Mouse (Mus musculus) urinary bladder, postnatal 14 days (tissue): Measurements from ENCODE around the gene Atrn.
A peak's percentile ranks its signal among the peaks of the same experiment; 100 is the strongest.

Source experiments
- DNase-seq: peaks from one replicate; pipeline ENCODE4 v3.0.0; 2021; ENCODE audit warnings: low spot score

The Atrn gene

DNA sequence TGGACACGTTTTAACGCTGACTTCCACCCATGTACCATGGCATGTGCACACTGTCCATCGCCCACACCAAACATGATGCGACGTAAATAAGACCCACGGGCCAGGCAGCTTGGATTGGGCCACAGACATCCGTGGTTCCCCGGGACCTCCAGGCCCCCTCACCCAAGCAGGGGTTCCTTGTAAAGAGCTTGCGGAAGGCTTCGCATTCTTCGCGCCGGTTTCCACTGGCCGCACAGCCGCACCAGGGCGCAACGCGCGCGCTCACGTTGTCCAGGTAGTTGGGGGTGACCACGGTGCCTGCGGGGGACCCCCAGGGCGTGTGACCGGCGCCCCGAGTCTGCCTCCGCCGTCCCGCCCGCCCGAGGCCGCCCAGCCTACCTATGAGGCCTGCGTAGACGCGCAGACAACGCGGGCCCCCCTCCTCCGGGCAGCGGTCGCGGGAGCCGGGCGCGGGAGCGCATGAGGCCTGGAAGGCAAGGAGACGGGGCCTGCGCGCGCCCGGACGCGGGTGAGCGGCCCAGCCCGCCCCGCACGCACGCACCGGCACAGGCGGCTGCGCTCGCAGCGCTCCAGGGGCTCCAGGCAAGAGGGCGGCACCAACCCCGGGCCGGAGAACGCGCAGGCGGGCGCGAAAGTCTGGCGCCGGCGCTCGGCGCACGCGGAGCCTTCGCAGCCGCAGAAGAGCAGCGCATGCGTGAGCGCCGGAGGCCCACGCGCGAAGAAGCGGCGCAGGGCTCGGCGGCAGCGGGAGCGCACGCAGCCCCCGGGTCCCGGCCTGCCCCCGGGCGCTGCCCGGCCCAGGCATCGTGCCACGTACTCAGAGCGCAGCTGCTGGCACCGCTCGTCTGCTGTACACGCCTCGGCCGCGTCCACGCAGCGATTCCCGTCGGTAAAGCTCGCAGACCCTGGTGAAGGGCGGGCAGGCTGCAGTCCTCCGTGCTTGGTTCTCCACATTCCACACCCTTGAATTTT is 134.8 kb downstream of the Atrn start:
- DNase-seq, result no peak

DNA sequence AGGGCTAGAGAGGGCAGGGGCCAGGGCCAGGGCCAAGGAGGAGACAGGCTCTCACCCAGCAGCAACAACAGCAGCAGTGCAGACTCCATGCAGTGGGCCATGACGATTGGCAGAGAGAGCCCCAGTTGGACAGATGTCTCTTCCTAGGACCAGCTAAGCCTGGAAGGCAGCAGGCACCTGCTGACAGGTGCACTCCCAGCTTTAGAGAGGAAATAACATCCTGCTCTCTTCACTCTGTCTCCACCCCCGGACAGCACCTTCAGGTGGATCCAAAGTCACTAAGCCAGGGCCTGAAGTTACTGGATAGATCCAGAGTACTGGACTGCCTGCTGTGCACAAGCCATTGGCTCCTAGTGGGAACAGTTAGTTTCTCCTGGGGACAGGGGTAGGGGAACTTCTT is 136.7 kb downstream of the Atrn start, which contains the start of gene Gfra4:
Gfra4 (minus strand) TSS at position 101 of the 400 bp plus-strand sequence.
- DNase-seq, result no peak

DNA sequence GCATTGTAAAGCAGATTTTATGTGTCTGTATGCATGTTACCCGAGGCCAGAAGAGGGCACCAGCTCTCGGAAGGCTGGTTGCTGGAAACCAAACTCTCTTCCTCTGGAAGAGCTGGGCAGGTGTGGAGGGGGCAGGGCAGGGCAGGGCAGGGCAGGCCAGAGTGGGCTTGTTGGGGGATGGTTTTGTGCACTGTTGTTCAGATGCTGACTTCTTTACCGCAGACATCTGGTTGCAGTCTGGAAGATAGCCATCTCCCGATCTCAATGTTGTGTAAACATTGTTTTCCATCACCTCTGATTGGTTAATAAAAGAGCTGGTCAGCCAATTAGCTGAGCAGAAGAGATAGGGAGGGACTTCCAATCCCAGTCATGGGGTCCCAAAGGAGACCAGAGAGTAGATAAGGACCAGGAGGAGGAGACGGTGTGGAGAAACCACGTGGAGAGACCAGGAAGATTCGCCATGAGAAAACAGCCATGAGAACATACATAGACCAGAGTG is 138.1 kb downstream of the Atrn start:
- DNase-seq, result no peak

DNA sequence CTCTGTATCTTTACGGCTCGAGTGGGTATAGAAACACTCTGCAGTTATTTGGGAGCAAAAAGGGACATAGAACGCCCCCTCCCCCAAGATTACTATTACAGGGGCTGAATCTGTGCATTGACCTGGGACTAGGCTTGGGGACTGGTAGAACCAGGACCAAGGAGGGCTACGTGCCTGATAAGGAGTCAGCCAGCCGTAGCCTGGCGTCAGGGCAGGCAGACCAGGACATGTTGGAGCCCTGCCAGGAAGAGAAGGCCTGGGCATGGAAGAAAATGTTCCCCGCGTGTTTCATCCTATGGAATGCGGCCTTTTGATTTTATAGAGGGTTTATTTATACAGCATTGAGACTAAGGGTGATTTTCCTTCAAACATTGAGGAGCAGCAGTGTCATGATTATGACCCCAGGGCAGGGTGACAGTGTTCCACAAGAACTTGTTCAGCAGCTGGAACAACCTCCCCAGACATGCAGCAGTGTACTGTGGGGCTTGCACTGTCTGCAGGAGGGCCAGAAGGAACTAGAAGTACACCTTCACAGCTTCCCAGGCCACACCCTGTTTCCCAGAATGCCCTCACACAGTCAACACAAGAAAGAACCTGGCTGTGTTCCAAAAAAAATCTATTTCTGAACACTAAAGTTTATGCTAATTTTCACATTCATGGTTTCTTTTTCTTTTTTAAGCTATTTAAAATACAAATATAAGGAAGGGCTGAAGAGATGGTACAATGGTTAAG is 138.9 kb downstream of the Atrn start:
- peak; percentile 40 for DNase-seq

DNA sequence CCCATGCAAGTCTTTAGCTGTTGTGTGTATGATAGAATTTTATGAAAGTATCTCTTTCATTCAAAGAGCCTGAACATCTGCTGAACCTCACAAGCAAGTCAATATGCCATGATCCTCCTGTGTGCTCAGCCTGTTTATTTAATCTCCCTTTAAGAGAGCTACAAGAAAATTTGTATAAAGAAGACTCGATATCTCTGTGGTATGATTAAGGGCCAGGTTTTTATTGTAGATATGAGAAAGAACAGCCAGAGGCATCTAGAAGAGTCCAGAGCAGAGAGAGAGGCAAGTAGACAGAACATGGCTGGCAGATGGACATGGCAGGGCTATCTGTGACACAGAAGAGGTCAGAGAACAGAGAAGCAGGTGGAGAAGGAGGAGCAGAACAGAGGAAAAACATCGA is 139.7 kb downstream of the Atrn start:
- no peak for DNase-seq

DNA sequence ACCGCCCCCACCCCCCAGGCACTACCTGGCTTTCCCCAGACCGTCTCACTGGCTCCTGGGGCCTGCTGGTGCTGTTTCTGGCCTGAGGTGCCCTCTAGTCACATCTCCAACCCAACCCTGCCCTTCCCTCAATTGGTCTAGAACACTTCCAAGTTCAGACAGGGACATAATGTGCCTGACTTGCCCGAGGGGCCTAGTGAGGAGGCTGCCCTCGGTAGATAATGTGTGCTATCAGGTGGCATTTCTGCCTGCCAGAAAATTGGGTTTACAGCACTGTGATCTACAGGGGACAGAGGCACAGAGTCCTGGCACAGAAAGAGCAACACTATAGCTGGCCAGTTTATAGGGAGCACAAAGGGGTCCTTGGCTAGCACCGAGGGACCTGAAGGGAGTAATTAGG is 145.7 kb downstream of the Atrn start:
- no peak for DNase-seq

DNA sequence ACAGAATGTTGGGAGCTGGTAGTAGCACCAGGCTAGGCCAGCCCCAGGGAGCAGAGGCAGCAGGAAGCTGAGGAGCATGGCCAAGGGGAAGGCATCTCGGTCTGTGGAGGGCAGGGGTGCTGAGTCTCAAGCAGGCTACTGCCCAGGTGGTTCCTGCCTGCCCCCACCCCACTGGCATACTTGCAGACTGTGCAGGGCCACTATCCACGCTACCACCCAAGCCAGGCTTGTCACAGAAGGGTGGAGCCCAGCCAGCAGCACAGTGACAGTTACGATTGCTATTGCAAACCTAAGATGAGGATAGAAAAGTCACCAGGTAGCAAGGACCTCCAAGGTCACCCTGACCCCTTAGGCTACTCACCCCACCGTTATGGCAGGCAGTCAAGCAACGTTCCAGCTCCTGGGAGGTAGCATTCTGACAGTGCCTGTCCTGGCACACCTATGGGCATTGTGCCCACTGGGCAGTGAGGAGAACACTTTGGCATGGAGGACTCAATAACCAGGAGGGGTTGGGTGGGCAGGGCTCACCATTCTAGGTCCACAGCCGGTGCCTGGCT is 146.6 kb downstream of the Atrn start:
- no peak for DNase-seq

DNA sequence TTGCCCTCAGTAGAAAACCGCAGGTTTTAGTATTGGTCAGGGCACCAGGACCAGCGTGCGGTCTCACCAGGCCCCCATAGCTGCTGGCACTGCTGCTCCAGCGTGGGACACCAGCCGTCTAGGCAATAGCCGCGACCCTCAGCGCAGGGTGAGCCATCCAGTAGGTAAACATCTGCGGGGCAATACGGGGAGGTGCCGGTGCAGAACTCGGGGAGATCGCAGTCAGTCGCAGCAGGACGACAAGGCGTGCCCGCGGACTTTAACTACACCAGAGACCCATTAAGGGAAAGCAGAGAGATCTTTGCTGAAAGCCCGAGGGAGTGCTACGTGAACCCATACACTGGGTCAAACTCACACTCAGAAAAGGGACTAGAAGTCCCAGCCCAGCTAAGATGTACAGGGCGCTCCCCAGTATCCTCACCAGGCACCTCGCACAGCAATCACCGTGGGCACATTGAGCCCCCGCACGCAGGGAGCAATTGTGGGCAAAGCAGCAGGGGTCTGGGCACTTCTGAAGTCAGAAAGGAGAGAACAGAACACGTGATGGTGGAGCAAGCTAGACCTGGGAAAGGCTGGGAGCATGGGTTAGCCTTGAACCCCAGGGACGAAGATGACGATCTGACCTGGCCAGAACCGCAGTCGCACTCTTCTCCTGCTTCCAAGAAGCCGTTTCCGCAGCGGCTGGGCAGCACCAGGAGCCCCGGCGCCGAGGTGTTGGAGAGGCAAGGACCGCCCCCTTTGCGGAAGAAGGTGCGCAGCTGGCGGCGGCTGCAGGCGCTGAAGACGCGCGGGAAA is 147.8 kb downstream of the Atrn start:
- DNase-seq, result no peak

DNA sequence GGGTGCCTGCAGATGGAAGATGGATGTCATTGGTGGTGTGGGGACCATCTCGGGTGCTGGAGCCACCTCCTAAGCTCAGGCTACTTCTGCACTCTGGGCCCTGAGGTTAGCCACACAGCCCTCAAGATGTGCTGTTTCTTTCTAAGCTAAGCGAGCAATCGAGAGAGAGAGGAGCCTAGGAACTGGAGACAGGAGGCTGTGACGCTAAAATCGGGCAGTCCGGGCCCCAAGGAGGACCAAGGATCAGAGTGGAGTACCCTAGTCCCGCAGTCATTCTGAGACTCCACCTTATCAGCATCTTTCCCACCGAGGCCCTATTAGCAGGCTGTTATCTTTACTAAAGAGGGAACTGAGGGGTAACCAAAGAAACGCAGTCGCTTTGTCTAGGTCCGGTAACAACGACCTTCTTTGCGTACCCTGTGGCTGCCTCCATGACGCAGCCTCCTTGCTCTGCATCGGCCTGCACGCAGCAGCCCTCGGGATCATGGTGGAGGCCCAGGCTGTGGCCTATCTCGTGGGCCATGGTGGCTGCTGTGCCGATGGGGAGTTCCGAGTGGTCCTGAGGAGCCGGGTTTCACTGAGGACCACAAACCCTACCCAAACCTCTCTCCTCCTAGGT is 148.5 kb downstream of the Atrn start:
- no peak for DNase-seq

DNA sequence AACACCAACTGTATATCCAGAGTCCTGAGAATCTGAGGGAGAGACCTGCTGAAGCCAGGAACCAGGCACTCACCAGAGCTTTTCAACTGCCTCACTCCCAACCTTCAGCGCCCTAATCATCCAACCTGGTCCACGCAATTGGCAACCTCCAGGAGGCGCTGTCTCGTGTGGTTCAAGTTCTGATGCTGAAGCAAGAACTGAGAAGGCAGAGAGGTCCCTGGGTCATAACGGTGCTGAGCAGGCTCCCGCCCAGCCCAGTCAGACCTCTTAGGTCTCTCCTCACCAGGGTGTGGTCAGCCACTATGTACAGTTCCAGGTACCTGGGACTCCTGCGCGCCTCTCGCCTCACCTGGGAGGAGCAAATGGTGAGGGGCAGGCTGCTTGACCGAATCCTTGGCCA is 149.3 kb downstream of the Atrn start:
- peak; percentile 57 for DNase-seq

DNA sequence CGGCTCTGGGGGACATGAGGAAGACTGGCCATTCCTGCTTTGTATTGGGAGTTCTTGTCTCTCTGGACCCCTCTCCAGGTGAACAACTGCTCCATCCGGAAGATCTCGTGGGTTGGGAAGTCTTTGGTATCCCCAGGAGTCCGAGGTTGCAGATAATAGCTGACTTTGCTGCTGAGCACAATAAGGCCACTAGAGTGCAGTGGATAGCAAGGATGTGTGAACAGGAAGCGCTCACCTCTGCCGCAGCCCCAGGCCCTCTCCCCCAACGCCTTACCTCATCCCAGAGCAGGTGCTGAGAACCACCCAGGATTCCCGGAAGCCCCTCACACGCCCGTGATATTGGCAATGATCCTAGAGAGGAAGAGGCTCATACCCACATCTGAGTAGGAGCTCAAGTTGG is 149.9 kb downstream of the Atrn start:
- no peak for DNase-seq

DNA sequence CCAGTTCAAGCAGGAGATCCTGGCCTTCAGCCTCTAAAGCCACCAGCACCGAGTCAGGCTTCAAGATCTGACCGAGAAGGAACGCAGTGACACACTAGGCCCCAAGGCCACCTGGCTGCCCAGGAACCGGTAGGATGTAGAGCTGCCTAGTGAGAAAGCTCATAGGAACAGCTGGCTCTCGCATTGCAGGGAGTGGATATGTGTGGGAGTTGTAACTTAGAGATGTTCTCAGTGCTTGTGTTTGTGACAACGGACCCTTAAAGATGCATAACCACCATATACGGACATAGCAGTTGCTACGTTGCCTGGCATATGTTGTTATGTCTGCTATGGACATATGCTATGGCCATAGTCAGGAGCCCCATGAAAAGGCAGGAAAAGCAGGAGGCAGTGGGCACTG is 152.4 kb downstream of the Atrn start:
- no peak for DNase-seq

DNA sequence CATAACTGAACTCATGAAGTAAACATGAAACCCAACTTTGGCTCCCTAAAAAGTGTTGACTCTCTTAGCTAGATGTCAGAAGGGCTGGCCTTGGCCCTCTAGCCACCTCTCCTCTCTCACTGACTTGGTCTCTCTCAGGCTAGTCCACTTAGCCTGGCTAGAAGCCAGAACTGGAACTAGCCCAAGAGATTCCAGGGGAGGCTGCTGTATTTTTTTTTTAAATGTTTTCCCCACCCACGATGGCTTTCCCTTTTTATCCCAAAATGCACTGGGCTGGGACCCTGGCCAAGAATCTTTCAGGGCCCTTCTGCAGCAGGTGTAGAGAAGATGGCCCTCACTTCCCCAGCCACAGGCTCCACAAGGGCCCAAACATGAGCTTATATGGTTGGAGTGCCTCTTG is 153.1 kb downstream of the Atrn start:
- DNase-seq, result peak; percentile 83

DNA sequence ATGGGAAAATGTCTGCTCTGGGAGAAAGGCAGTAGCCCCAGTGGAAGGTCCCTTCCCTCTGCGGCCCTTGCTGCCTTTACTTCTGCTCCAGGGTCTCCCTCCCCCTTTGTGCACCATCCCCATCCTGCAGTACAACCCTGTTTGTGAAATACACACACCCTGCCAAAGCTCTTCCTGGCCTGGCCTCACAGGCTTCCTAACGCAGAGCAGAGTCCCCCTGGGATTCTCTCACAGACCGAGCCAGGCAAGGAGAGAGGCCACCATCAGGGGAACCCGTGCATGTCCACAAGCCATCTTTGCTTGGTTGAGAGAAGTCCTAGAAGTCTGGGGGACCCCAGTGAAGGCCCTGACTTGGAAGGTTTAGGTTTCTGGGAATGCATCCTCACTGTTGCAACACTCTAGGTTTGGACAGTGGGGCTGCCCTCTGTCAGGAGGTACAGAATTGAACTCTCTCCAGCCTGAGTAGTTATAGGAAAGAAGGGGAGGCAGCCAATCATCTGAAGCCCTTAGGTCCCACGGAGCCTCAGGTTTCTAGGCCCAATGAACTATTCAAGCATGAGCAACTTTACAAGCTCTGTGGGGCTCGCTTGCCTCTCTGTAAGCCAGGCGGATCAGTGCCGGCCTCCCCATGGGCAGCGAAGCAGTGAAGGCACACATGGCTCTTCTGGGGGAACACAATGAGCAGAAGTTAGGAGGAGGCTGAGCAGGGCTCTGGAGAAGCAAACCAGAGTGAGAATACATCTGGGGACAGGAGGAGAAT is 153.7 kb downstream of the Atrn start:
- no peak for DNase-seq

DNA sequence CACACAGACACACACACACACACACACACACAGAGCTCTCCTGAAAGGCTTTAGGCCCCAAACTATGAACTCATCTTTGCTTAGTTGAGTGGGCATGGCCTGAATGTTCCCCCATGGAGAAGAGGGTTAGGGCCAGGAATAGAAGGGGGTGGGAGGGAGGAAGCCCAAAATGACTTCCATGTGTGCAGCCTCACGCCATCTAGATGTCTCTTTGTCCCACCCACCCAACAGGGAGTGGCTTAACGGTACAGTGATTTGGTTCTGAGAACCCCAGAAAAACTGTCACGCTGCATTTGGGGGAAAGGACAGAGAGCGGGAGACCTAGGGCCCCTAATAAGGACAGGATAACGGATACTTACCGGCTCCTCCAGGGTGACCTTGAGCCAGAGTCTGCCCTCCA is 154.5 kb downstream of the Atrn start:
- no peak for DNase-seq

DNA sequence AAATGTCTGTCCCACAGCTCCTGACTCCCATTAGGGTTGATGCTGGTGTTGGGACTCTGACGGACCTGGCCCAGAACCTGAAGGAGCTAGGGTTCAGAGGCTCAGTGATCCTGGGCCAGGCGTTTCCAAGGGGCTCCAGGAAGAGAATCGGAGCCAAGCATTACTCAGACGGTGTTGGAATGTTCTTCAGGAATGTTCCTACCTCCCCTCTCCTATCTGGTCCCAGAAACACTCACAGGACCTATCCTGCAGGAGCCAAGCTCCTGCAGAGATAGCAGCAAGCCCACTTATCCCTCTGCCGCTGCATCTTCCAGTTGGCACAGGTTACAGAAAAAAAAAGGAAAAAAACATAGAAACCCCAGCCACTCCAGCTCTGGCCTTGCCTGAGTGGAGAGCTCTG is 155.3 kb downstream of the Atrn start:
- no peak for DNase-seq

DNA sequence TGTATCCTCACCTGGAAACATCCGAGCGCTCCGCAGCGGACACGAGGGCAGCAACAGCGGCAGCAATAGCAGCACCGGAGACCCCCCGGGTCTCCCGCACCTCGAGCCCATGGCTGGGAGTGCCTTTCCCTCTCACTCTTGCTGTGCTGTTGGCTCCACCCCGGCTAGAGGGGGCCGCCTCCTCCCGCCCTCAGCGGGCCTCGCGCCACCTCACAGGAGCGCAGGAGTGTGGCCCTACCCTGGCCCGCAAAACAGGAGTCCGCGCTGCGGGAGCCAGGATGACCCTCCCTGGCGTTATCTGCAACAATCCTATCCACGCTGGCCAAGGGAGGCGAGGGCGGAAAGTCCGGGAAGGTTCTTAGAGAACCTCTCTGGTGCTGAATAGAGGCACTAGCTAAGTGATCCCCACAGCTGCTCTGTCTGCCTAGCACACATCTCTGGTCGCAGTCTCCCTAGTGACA is 157.1 kb downstream of the Atrn start, which contains the start of gene Adam33:
Adam33 (minus strand) TSS at position 411 of the 461 bp plus-strand sequence.
- DNase-seq, result peak; percentile 55

DNA sequence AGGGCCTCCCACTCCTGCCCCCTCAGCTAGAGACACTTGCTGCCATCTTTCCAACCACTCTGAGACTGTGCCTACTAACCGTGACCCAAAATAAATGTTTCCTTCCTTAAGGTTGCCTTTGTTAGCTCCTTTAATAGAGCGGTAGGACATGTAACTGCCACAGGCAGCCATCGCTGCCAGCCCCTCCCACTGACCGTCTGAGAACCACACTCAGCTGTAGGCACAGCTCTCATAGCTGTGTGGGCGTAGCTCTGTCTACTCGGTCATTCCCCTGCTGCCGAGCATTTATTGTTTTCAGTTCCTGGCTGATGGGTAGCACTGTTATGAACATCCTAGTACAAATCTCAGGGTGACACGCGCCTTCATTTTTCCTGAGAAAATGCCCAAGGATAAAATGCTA is 160.0 kb downstream of the Atrn start:
- DNase-seq, result no peak

DNA sequence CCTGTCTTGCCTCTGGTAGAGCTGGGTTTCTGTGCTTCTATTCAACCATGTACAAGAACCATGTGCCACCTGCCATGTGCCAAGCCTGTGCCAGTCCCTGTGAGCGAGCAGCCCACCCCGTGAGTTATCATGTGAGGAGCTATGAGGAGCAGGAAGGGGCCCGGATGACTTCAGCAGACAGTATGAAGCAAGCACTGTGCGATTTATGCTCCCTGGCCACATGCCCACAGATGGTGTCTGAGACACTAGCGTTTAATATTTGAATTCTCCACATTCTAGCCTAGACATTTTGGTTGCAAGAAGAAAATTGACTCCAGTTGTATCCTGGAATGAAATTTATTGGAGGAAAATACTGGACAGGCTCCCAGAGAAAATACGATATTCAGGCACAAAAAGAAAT is 161.2 kb downstream of the Atrn start:
- peak; percentile 70 for DNase-seq

DNA sequence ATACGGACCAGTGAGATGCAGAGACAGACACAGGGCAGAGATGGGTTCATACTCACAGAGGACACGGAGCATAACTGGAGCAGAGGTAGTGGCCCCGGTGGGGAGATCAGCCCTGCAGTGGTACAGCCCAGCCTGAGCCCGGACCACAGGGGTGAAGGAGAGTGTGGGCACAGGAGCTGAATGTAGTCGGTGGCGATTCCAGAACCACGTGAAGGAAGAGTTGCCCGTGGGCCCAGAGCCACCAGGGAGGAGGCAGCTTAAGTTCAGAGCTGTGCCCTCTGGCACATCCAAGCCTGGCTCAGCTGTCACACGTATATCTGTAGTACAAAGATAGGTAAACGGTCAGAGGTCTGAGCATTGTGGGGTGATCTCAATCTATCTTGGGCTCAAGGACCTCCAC is 166.2 kb downstream of the Atrn start:
- DNase-seq, result no peak
